Mouse (Mus musculus) neural tube, embryonic 12.5 days (tissue): ENCODE measurements at regions not wholly inside any gene's neighbourhood (a gene's known extent, or its start where the extent isn't known, plus 50 kb on each side); places are given as distances from the start of the nearest gene placed in this dataset.
A peak's percentile ranks its signal among the peaks of the same experiment; 100 is the strongest.

Source experiments
- ATAC-seq: fragments of 200-750 bp; cut with Nextera tagmentation; 2 replicates; pipeline ENCODE4 v1.8.0; 2017; ENCODE audit warnings: low read depth, mild to moderate bottlenecking, moderate TSS enrichment, moderate library complexity; ENCODE audit not compliant: low FRiP score
- H3K27ac ChIP-seq: fragments of 300-500 bp; sonication (generic); 2 replicates; pipeline ENCODE4 v1.5.1; 2016
- H3K27me3 ChIP-seq: fragments of 300-500 bp; sonication (generic); replicated peaks from 2 replicates; pipeline ENCODE4 v1.6.1; 2016; ENCODE audit warnings: mild to moderate bottlenecking
- H3K36me3 ChIP-seq: fragments of 300-500 bp; sonication (generic); 2 replicates; pipeline ENCODE4 v1.6.1; 2016; ENCODE audit warnings: mild to moderate bottlenecking
- H3K4me1 ChIP-seq: fragments of 300-500 bp; sonication (generic); 2 replicates; pipeline ENCODE4 v1.6.1; 2016
- H3K4me2 ChIP-seq: fragments of 300-500 bp; sonication (generic); replicated peaks from 2 replicates; pipeline ENCODE4 v1.6.1; 2016; ENCODE audit warnings: mild to moderate bottlenecking
- H3K4me3 ChIP-seq: fragments of 300-500 bp; sonication (generic); 2 replicates; pipeline ENCODE4 v1.5.1; 2016
- H3K9ac ChIP-seq: fragments of 300-500 bp; sonication (generic); 2 replicates; pipeline ENCODE4 v1.6.1; 2016; ENCODE audit warnings: mild to moderate bottlenecking
- H3K9me3 ChIP-seq: fragments of 300-500 bp; sonication (generic); 2 replicates; pipeline ENCODE4 v1.6.1; 2016; ENCODE audit warnings: mild to moderate bottlenecking
- WGBS: fragments of 180-500 bp; shearing (Covaris S2); methylation state at CpG from one replicate; pipeline ENCODE4 v1.1.7; 2016; 5-methylcytosine and 5-hydroxymethylcytosine counted together

DNA sequence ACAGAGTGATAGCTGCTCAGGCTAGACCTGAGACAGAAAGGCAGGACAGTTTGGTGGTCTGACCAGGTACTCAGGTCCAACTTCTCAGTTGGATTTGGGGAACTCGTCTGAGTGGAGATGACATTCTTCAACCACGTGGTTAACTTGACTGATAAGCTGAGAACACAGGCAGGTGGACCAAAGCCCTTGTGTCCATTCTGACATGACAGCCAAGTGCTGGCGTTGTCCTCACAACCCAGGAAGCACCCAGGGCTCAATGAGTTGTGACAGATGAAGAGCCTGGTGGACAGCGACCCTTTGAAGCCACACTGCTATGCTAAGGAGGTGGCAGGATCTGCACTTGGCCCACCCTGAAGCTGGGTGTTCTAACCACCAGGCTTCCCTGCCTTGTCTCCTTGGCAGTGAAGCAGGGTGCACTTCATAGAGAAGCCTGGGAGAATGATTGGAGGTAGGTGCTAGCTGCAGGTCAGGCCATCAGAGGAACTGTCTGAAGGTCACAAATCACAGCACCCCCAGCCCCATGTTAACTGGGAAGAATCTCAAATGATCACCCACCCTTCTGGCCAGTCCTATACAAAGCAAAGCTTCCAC, 87.6 kb downstream of the 1700001O22Rik start:
- Histone ChIP-seq H3K27ac (peak overlapping the region; percentile 96; the same call in 1 of the 2 replicates), H3K36me3 (no peaks in the 10 kb centered on the region), H3K4me2 (peak overlapping the region; percentile 59; the same call in 1 of the 2 replicates), H3K9me3 (no peaks in the 10 kb centered on the region), H3K4me1 (peaks cover 76% of the 10 kb centered on the region), H3K27me3 (no peaks in the 10 kb centered on the region), H3K4me3 (no peak overlapping the region), H3K9ac (peak overlapping the region; percentile 52; the same call in 1 of the 2 replicates)
- 77% methylated on average over 4 of the region's 4 CpGs for WGBS
- ATAC-seq, result no peak

- H3K9ac ChIP-seq, result no peak overlapping the region
- no peak overlapping the region for H3K4me3 ChIP-seq
- no peaks in the 10 kb centered on the region for H3K9me3 ChIP-seq
- H3K27ac ChIP-seq, result no peak overlapping the region
- 26% methylated on average over 3 of the region's 3 CpGs for WGBS
- no peak for ATAC-seq
- no peak overlapping the region for H3K4me2 ChIP-seq
- H3K36me3 ChIP-seq, result no peaks in the 10 kb centered on the region
- no peaks in the 10 kb centered on the region for H3K27me3 ChIP-seq
- peaks cover 69% of the 10 kb centered on the region for H3K4me1 ChIP-seq
Measured at GRCm38 (mm10) chr2:30713535-30713934, 89.9 kb downstream of the 1700001O22Rik start.

- ATAC-seq, result no peak
- Histone ChIP-seq H3K36me3 (no peaks in the 10 kb centered on the region), H3K4me1 (peaks cover 68% of the 10 kb centered on the region)
Measured at GRCm38 (mm10) chr2:30712841-30713401, 90.5 kb downstream of the 1700001O22Rik start.

GRCm38 (mm10) chr2:30711853-30712498, 91.5 kb downstream of the 1700001O22Rik start:
- Histone ChIP-seq H3K4me3 (peak overlapping the region; percentile 34), H3K36me3 (no peaks in the 10 kb centered on the region), H3K27ac (peak overlapping the region; percentile 95), H3K27me3 (no peaks in the 10 kb centered on the region), H3K9me3 (no peaks in the 10 kb centered on the region), H3K4me2 (peak overlapping the region; percentile 77), H3K4me1 (peaks cover 67% of the 10 kb centered on the region), H3K9ac (peak overlapping the region; percentile 69)
- peak; percentile 77 for ATAC-seq
- under 1% methylated on average over 63 of the region's 63 CpGs for WGBS

More at GRCm38 (mm10) chr2:30712841-30713401, 90.5 kb downstream of the 1700001O22Rik start:
- Histone ChIP-seq H3K9ac (peak overlapping the region; percentile 69), H3K27me3 (no peaks in the 10 kb centered on the region), H3K9me3 (no peaks in the 10 kb centered on the region), H3K27ac (peak overlapping the region; percentile 95), H3K4me2 (peak overlapping the region; percentile 77; the same call in 1 of the 2 replicates), H3K4me3 (no peak overlapping the region)
- 62% methylated on average over 9 of the region's 9 CpGs for WGBS

DNA sequence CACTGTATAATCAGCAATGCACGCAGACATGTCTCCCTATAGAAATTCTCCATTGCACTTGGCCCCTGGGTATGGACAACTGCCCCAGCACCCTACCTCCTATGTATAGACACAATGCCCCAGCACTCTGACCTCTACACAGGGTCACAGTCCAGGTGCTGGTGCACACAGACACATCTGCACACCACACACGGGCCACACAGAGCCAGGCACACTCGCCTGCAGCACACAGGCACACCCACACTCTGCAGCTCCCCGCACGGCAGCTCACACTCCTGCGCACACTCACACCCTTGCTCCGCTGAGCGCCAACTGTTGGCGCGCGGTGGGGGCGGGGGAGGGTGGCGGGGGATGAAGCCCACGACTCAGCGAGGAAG, 92.0 kb downstream of the 1700001O22Rik start:
- H3K36me3 ChIP-seq, result no peaks in the 10 kb centered on the region
- peak overlapping the region; percentile 34 for H3K4me3 ChIP-seq
- H3K4me1 ChIP-seq, result peaks cover 66% of the 10 kb centered on the region
- ATAC-seq, result peak; percentile 51
- peak overlapping the region; percentile 95 for H3K27ac ChIP-seq
- no peaks in the 10 kb centered on the region for H3K27me3 ChIP-seq
- WGBS, result 4% methylated on average over 15 of the region's 15 CpGs
- H3K9ac ChIP-seq, result peak overlapping the region; percentile 69
- H3K4me2 ChIP-seq, result peak overlapping the region; percentile 77
- no peaks in the 10 kb centered on the region for H3K9me3 ChIP-seq

DNA sequence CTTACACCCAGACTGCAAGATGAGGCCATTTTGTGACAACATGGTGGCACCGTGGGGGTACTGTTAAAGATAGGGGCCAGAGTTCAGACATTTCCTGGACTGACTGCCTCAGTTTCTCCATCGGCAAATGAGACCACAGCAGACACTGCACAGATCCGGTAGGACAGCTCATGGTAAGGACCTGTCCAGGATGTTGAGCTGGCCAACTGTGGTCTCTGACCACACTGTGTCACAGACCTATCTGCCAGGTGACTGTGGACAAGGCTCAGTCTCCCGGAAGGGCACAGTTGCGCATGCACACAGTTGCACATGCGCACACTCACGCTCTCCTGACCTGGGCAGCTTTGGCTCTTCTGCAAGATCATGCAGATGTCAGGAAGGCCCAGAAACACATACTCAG, 92.6 kb downstream of the 1700001O22Rik start:
- H3K9ac ChIP-seq, result no peak overlapping the region
- H3K27me3 ChIP-seq, result no peaks in the 10 kb centered on the region
- no peak overlapping the region for H3K4me3 ChIP-seq
- peaks cover 66% of the 10 kb centered on the region for H3K4me1 ChIP-seq
- H3K36me3 ChIP-seq, result no peaks in the 10 kb centered on the region
- WGBS, result 93% methylated on average over 7 of the region's 7 CpGs
- peak overlapping the region; percentile 77; the same call in 1 of the 2 replicates for H3K4me2 ChIP-seq
- H3K9me3 ChIP-seq, result no peaks in the 10 kb centered on the region
- no peak for ATAC-seq
- H3K27ac ChIP-seq, result peak overlapping the region; percentile 95; the same call in 1 of the 2 replicates

DNA sequence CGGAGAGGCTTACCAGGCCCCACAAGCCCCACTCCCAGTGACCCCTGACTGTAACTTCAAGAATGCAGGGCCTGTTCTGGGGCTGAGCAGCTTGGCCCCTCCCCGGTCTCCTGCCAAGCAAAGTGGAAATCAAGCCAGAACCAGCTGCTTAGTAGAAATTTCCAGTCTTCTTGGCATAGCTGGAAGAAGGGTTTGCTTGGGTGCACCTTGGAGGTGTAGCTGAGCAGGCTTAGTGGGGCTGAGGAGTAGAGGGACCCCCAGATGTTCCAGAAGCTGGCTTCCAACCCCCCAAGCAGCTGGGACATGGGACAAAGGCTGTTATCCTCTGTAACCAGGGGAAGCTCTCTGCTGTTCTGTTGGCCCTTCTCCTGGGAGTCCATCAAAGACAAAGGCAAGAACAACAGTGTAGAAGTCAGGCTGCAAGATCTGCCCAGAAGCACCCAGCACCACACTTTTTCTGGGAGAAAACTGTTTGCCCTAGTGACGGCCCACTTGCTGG, 94.0 kb downstream of the 1700001O22Rik start:
- Histone ChIP-seq H3K36me3 (no peaks in the 10 kb centered on the region), H3K4me1 (peaks cover 64% of the 10 kb centered on the region), H3K27ac (peak overlapping the region; percentile 97), H3K27me3 (no peaks in the 10 kb centered on the region), H3K4me3 (no peak overlapping the region), H3K9ac (no peak overlapping the region), H3K9me3 (peaks cover under 1% of the 10 kb centered on the region; the same call in 1 of the 2 replicates), H3K4me2 (no peak overlapping the region)
- 55% methylated on average over 3 of the region's 3 CpGs for WGBS
- no peak for ATAC-seq

DNA sequence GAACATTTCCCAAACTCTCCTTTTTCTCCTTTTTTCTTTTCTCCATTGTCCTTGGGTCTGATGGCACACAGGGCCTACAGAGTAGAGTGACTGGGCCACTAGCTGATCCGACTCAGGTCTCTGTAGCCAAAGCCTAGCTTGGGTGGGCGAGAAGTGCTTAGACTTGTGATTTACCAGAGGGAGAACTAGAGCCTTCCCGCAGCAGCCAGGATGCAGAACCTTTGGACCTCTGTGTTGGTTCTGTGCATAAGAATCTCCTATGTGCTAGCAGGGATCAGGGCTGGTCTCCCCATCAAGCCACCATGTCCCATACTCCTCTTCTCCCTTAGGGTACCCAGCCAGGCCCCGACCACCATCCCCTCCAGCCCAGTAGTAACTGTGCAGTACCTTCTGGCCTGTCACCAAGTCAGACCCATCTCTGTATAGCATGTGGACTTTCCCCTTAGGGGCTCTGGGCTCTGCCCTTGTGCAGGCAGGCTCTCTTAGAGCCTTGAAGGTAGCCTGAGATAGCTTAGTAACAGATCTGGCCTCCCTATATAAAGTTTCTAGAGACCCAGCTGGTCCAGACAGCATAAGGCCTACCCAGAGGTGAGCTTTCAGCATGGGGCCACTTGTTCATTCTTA, 94.6 kb downstream of the 1700001O22Rik start:
- Histone ChIP-seq H3K27me3 (no peaks in the 10 kb centered on the region), H3K27ac (peak overlapping the region; percentile 97), H3K4me3 (no peak overlapping the region), H3K9ac (no peak overlapping the region), H3K4me1 (peaks cover 64% of the 10 kb centered on the region), H3K9me3 (peaks cover 4% of the 10 kb centered on the region), H3K4me2 (0 out of 2 replicates have a peak overlapping the region, but pooled peaks have one; percentile 76), H3K36me3 (no peaks in the 10 kb centered on the region)
- 63% methylated on average over 4 of the region's 4 CpGs for WGBS
- ATAC-seq, result no peak

DNA sequence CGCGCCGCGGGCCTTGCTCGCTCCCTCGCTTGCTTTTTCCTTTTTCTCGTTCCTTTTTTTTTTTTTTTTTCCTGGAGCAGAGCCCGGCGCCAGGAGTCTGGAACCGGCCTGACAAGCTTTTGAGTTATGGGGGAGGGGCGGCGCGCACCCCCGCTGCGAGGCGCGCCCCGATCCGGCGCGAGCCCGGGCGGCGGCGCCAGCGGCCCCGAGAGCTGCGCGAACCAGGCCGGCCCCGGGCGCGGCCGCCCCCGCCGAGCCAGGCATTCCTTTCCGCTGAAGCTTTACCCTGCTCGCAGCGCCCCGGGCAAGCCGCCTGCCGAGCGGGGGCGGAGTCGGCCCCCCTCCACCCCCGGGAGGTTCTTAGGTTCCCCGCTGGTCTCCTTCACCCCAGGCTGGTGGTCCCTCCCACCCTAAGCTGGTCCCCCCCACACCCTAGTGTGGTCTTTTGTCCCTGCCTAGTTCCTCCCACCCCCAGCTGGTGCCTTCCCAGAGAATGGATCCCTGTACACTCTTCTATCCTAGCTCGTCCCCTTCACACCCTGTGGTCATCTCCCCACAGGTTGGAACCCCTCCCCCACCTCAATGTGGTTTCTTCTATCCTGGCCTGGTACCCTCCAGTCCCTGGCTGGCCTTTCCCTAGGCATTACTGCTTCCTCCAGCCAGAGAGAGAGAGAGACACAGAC, 95.3 kb downstream of the 1700001O22Rik start:
- Histone ChIP-seq H3K9me3 (peaks cover 4% of the 10 kb centered on the region), H3K9ac (peak overlapping the region; percentile 73), H3K4me3 (peak overlapping the region; percentile 15), H3K27ac (peak overlapping the region; percentile 97), H3K27me3 (no peaks in the 10 kb centered on the region), H3K4me1 (peaks cover 59% of the 10 kb centered on the region), H3K4me2 (peak overlapping the region; percentile 76), H3K36me3 (no peaks in the 10 kb centered on the region)
- WGBS, result under 1% methylated on average over 48 of the region's 48 CpGs
- ATAC-seq, result peak; percentile 48

GRCm38 (mm10) chr2:30707099-30708000, 96.1 kb downstream of the 1700001O22Rik start:
- Histone ChIP-seq H3K27me3 (no peaks in the 10 kb centered on the region), H3K4me3 (peak overlapping the region; percentile 15), H3K9me3 (peaks cover 4% of the 10 kb centered on the region), H3K36me3 (no peaks in the 10 kb centered on the region), H3K4me2 (peak overlapping the region; percentile 76), H3K4me1 (peaks cover 57% of the 10 kb centered on the region), H3K27ac (peak overlapping the region; percentile 97), H3K9ac (peak overlapping the region; percentile 73)
- ATAC-seq, result no peak
- 3% methylated on average over 44 of the region's 44 CpGs for WGBS

DNA sequence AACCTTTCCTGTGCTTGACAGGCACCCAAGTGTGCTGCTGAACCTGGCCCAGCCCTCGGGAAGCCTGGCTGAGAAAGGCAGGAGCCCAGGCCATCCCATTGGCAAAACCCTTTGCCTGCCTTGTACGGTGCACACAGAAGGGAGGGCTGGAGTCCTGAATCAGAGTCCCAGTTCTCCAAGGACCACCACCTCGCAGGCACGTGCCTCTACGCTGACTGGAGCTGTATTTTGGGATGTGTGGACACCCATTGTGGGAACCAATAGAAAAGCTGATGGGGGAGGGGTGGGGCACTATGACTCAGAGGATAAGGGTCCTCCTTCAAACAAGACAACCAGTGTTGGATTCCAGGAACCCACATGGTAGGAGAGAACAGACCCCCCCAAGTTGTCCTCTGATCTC, 97.4 kb downstream of the 1700001O22Rik start:
- Histone ChIP-seq H3K27ac (no peak overlapping the region), H3K4me2 (no peak overlapping the region), H3K36me3 (no peaks in the 10 kb centered on the region), H3K27me3 (no peaks in the 10 kb centered on the region), H3K9ac (no peak overlapping the region), H3K4me1 (peaks cover 44% of the 10 kb centered on the region), H3K9me3 (peaks cover 4% of the 10 kb centered on the region), H3K4me3 (no peak overlapping the region)
- WGBS, result 66% methylated on average over 5 of the region's 5 CpGs
- ATAC-seq, result no peak
